Comparison of ENCODE assay signal across 19 mouse cellular contexts in genomic region chr17:29937350-29937781, GRCm38 (mm10). TPM values are rescaled to one million over a fixed set of nuclear protein-coding genes. Genes with fewer than 3 reads are reported as not detected.
DNase-seq lines count a peak whose midpoint lies in the region; TF ChIP-seq lines count a peak whose summit lies in the region.
"Had no signal": no experiment of that assay in that cellular context is flagged by ENCODE, and none has a peak within 500 bp of the region (broad histone marks: within the 10 kb centered on the region; RNA-seq: fewer than 3 reads in every experiment).

No protein-coding gene starts in this region.

- DNase-seq in cerebellum, postnatal 10 days = peak; percentile 58 to 65
- DNase-seq in cerebellum, adult 8-10 months = no peak
- DNase-seq in kidney, adult 2 months = peak; percentile 7
- DNase-seq in kidney, adult 18-20 months = no peak
- peak; percentile 93 for DNase-seq in Muller cell, postnatal 12 days (ENCODE audit: inconsistent ontology term)
- DNase-seq in brain, embryonic 14.5 days (ENCODE audit: low read depth) = peak; percentile 82
- no peak for DNase-seq in thymus, postnatal 36 days
- DNase-seq: cerebellum, adult 18-20 months; gastrocnemius, postnatal 25 days; kidney, postnatal 25 days; right cerebral cortex, postnatal 25 days had no signal

- no peak for TF ChIP-seq CTCF in kidney, adult 2 months (conservative IDR thresholded peaks at IDR 0.05; ENCODE audit: insufficient read depth, insufficient read length, low read depth, low read length)
- no peak for TF ChIP-seq CTCF in brain, embryonic 14.5 days (IDR thresholded peaks at IDR 0.05; ENCODE audit: borderline replicate concordance, extremely low read depth, insufficient read depth, insufficient read length)

- H3K4me3 ChIP-seq in kidney, adult 2 months (ENCODE audit: insufficient read depth, low read depth, low read length) = no peak overlapping the region
- H3K4me3 ChIP-seq: erythroblast, embryonic 14.5 days; limb, embryonic 15.5 days; liver, embryonic 15.5 days; midbrain, embryonic 10.5 days; stomach, embryonic 15.5 days had no signal

- no peak overlapping the region for H3K27ac ChIP-seq in kidney, adult 2 months (ENCODE audit: insufficient read depth, low read depth, low read length)
- H3K27ac ChIP-seq: hindbrain, postnatal 0 days; limb, embryonic 15.5 days; liver, embryonic 15.5 days; macrophage; midbrain, embryonic 10.5 days; stomach, embryonic 15.5 days had no signal

- no peaks in the 10 kb centered on the region for H3K27me3 ChIP-seq in kidney, adult 2 months (replicated peaks; ENCODE audit: control insufficient read depth, insufficient read depth, low read length)
- H3K27me3 ChIP-seq: limb, embryonic 15.5 days; stomach, embryonic 15.5 days had no signal

- H3K4me1 ChIP-seq in kidney, adult 2 months (ENCODE audit: control insufficient read depth, insufficient read depth, low read length) = no peaks in the 10 kb centered on the region
- H3K4me1 ChIP-seq: limb, embryonic 15.5 days; liver, embryonic 15.5 days; midbrain, embryonic 10.5 days; stomach, embryonic 15.5 days had no signal

- no peak for TF ChIP-seq POLR2A in kidney, adult 2 months (IDR thresholded peaks at IDR 0.05; ENCODE audit: low read depth, low read length)
- TF ChIP-seq POLR2A in brain, embryonic 14.5 days (IDR thresholded peaks at IDR 0.05; ENCODE audit: borderline replicate concordance, extremely low read depth, insufficient read depth, insufficient read length, poor library complexity, severe bottlenecking) = no peak

- 74% methylated on average over 9 of the region's 9 CpGs for WGBS in kidney, adult 2 months

- H3K36me3 ChIP-seq in kidney, adult 2 months (ENCODE audit: control insufficient read depth, insufficient read depth, low read length) = no peaks in the 10 kb centered on the region
- H3K36me3 ChIP-seq: G1E; limb, embryonic 15.5 days; liver, embryonic 15.5 days; midbrain, embryonic 10.5 days; stomach, embryonic 15.5 days had no signal

RNA-seq across cellular contexts. Expression of gene Mdga1, which starts 32.5 kb away (rescaled TPM):
- polyA plus RNA-seq in kidney, adult 2 months (2012; rRNA removed) = 0.50 and 1.3 TPM in 2 replicates
- polyA plus RNA-seq in brain, embryonic 14.5 days (2012; rRNA removed) = 38.1 and 58.9 TPM in 2 replicates

Comparison
In these comparisons a context has a peak if more than half of its experiments do, and no peak if none do; other contexts are left out.
1. DNase-seq: peak in cerebellum, postnatal 10 days (2 of 2), kidney, adult 2 months (single experiment), Muller cell, postnatal 12 days (single experiment) and brain, embryonic 14.5 days (single experiment); none in cerebellum, adult 8-10 months (single experiment), kidney, adult 18-20 months (single experiment) and thymus, postnatal 36 days (0 of 2).
2. RNA of gene Mdga1, which starts 32.5 kb away (polyA plus RNA-seq): 38.1 to 58.9 TPM in brain, embryonic 14.5 days; 0.50 to 1.3 TPM in kidney, adult 2 months; every median in the first group is over 10 times any median in the second.